Mouse (Mus musculus) hindbrain, embryonic 14.5 days (tissue): Measurements from ENCODE around the gene Ctnna3. TPM values are rescaled to one million over a fixed set of nuclear protein-coding genes. Genes with fewer than 3 reads are reported as not detected.
"Not testable (repeated sequence)": the region's sequence is repeated elsewhere in the genome, so short reads cannot be mapped to it uniquely, and the experiment has no call there.

ENCODE experiments used
- ATAC-seq: fragments of 200-750 bp; cut with Nextera tagmentation; 2 replicates; pipeline ENCODE4 v1.8.0; 2017; ENCODE audit warnings: moderate number of reproducible peaks, mild to moderate bottlenecking, moderate TSS enrichment, moderate library complexity; ENCODE audit not compliant: low FRiP score
- DNase-seq: peaks from one replicate; pipeline ENCODE4 v3.0.0-alpha.2; 2015; ENCODE audit warnings: low spot score
- H3K27ac ChIP-seq: fragments of 300-500 bp; sonication (generic); 2 replicates; pipeline ENCODE4 v1.5.1; 2014; ENCODE audit warnings: mild to moderate bottlenecking, moderate library complexity
- H3K27me3 ChIP-seq: fragments of 300-500 bp; sonication (generic); 2 replicates; pipeline ENCODE4 v1.6.1; 2014; ENCODE audit warnings: mild to moderate bottlenecking, low read length, mixed read lengths; ENCODE audit not compliant: control insufficient read depth, insufficient read depth
- H3K36me3 ChIP-seq: fragments of 300-500 bp; sonication (generic); replicated peaks from 2 replicates; pipeline ENCODE4 v1.6.1; 2014; ENCODE audit not compliant: control insufficient read depth, insufficient read depth
- H3K4me1 ChIP-seq: fragments of 300-500 bp; sonication (generic); replicated peaks from 2 replicates; pipeline ENCODE4 v1.6.1; 2014; ENCODE audit warnings: antibody characterized with exemption, low read length, mixed read lengths; ENCODE audit not compliant: control insufficient read depth, insufficient read depth
- H3K4me2 ChIP-seq: fragments of 300-500 bp; sonication (generic); replicated peaks from 2 replicates; pipeline ENCODE4 v1.6.1; 2014; ENCODE audit warnings: mild to moderate bottlenecking, moderate library complexity
- H3K4me3 ChIP-seq: fragments of 300-500 bp; sonication (generic); replicated peaks from 2 replicates; pipeline ENCODE4 v1.5.1; 2014; ENCODE audit warnings: mild to moderate bottlenecking, low read length
- H3K9ac ChIP-seq: fragments of 300-500 bp; sonication (generic); 2 replicates; pipeline ENCODE4 v1.6.1; 2014
- H3K9me3 ChIP-seq: fragments of 300-500 bp; sonication (generic); 2 replicates; pipeline ENCODE4 v1.6.1; 2016; ENCODE audit warnings: low read length; ENCODE audit not compliant: control insufficient read depth
- WGBS: fragments of 180-500 bp; shearing (Covaris S2); extraction: QIAGEN DNeasy Blood & Tissue Kit; methylation state at CpG from one replicate; pipeline ENCODE4 v1.1.7; 2014; 5-methylcytosine and 5-hydroxymethylcytosine counted together
- polyA plus RNA-seq: library from polyadenylated mRNA; unstranded; fragments of >200 nt; fragmentation: Nextera tagmentation; extraction: Ambion mirVana; gene quantifications from 2 replicates; pipeline ENCODE4 v1.2.1, GENCODE M21; 2014

Gene Ctnna3
- polyA plus RNA-seq, 1 experiment from 2014 or later, result 4.1 TPM

DNA sequence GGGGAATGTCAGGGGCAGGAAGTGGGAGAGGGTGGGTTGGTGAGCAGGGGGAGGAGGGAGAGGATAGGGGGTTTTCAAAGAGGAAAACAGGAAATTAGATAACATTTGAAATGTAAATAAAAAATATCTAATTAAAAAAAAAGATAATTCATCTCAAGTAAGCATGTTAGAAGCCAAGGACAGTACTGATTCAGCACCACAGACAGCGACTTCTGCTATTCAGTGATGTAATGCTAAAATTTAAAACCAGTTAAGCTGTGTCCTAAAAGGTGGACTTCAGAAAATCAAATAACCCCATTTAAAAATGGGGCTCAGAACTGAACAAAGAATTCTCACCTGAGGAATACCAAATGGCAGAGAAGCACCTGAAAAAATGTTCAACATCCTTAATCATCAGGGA, 988.5 kb downstream of the Ctnna3 start:
- H3K9ac ChIP-seq, H3K27ac ChIP-seq, ATAC-seq, H3K4me1 ChIP-seq, H3K9me3 ChIP-seq, H3K27me3 ChIP-seq, H3K4me3 ChIP-seq, DNase-seq, H3K4me2 ChIP-seq, H3K36me3 ChIP-seq: not testable (repeated sequence)
- WGBS, result 22% methylated on average over 1 of the region's 1 CpGs

DNA sequence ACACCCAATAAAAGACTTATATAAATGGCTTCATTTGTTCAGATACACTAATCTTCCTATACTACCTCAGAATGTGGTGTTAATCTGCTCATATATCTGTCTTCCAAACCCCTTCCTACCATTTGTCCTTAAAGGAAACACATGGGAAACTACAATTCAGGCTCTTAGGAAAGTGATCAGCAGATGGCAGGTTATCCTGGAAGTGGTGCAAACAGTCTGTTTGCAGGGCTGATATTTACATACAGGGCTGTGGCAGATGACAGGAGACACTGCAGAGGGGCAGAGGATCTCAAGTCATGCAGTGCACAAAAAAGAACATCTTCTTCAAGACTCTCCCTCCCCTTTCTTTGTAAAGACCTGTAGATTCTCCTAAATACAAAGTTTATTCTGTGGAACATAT, 1008.8 kb downstream of the Ctnna3 start:
- Histone ChIP-seq H3K4me2 (no peak overlapping the region), H3K36me3 (no peaks in the 10 kb centered on the region), H3K4me1 (no peaks in the 10 kb centered on the region), H3K27ac (no peak overlapping the region), H3K9ac (no peak overlapping the region), H3K9me3 (no peaks in the 10 kb centered on the region), H3K4me3 (no peak overlapping the region), H3K27me3 (no peaks in the 10 kb centered on the region)
- ATAC-seq (no peak), DNase-seq (no peak)

GRCm38 (mm10) chr10:64448624-64449023, 1018.7 kb downstream of the Ctnna3 start:
- Histone ChIP-seq H3K9me3 (no peaks in the 10 kb centered on the region), H3K27me3 (no peaks in the 10 kb centered on the region), H3K4me1 (no peaks in the 10 kb centered on the region), H3K36me3 (no peaks in the 10 kb centered on the region), H3K4me3 (no peak overlapping the region), H3K4me2 (no peak overlapping the region), H3K9ac (no peak overlapping the region), H3K27ac (no peak overlapping the region)
- 87% methylated on average over 2 of the region's 2 CpGs for WGBS
- ATAC-seq (no peak), DNase-seq (no peak)

GRCm38 (mm10) chr10:64483281-64483680, 1053.4 kb downstream of the Ctnna3 start:
- H3K4me2 ChIP-seq, result no peak overlapping the region
- ATAC-seq, result no peak
- no peaks in the 10 kb centered on the region for H3K27me3 ChIP-seq
- H3K9ac ChIP-seq, result no peak overlapping the region
- WGBS, result 85% methylated on average over 5 of the region's 5 CpGs
- H3K27ac ChIP-seq, result no peak overlapping the region
- no peaks in the 10 kb centered on the region for H3K4me1 ChIP-seq
- no peak for DNase-seq
- H3K9me3 ChIP-seq, result no peaks in the 10 kb centered on the region
- no peak overlapping the region for H3K4me3 ChIP-seq
- no peaks in the 10 kb centered on the region for H3K36me3 ChIP-seq

- no peak for ATAC-seq
- no peak overlapping the region for H3K9ac ChIP-seq
- H3K27me3 ChIP-seq, result no peaks in the 10 kb centered on the region
- H3K9me3 ChIP-seq, result no peaks in the 10 kb centered on the region
- H3K36me3 ChIP-seq, result no peaks in the 10 kb centered on the region
- H3K4me3 ChIP-seq, result no peak overlapping the region
- DNase-seq, result no peak
- H3K27ac ChIP-seq, result no peak overlapping the region
- no peaks in the 10 kb centered on the region for H3K4me1 ChIP-seq
- H3K4me2 ChIP-seq, result no peak overlapping the region
Measured at GRCm38 (mm10) chr10:64489471-64489870, 1059.6 kb downstream of the Ctnna3 start.

DNA sequence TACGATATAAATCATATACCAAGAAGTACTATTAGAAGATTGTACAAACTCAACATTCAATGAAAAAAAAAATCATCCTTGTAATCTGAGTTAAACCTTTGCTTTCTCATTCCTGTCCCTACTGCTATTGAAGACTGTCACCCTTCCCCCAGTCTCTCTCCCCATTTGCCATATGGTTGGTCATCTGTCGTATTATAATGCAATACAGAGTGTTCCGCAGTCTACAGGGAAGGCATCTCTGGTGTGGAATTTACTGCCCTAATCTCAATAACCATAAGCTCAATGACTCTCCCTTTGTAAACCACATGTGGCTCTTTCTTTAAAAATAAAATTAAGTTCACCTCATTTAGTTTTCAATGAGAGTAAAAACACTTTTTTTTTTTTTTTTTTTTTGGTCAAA, 1113.7 kb downstream of the Ctnna3 start:
- 57% methylated on average over 3 of the region's 3 CpGs for WGBS
- ATAC-seq (no peak), DNase-seq (no peak)
- no peaks in the 10 kb centered on the region for H3K27me3 ChIP-seq
- no peak overlapping the region for H3K9ac ChIP-seq
- H3K4me3 ChIP-seq, result no peak overlapping the region
- H3K36me3 ChIP-seq, result no peaks in the 10 kb centered on the region
- no peaks in the 10 kb centered on the region for H3K4me1 ChIP-seq
- no peak overlapping the region for H3K27ac ChIP-seq
- H3K9me3 ChIP-seq, result no peaks in the 10 kb centered on the region
- H3K4me2 ChIP-seq, result no peak overlapping the region

DNA sequence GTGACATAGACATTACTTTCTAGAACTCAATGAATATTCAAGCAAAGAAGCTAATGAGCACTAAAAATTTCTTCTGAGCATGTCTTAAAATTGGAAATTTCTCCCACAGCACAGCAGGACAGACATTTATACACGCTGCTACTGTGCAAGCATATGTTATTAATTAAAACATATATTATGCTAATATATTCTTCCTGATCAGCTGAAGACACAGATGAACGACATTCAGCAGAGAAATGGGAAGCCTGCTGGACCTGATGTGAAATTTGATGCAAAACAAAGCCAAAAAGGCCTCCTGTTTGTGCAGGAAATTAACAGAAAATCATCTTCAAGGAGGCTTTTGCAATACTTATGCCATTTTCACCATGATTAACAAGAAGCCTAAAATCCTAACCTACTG, 1114.5 kb downstream of the Ctnna3 start:
- ATAC-seq, result no peak
- Histone ChIP-seq H3K4me1 (no peaks in the 10 kb centered on the region), H3K27ac (no peak overlapping the region), H3K27me3 (no peaks in the 10 kb centered on the region), H3K9ac (no peak overlapping the region), H3K4me2 (no peak overlapping the region), H3K9me3 (no peaks in the 10 kb centered on the region), H3K36me3 (no peaks in the 10 kb centered on the region), H3K4me3 (no peak overlapping the region)
- no peak for DNase-seq
- WGBS, result 15% methylated on average over 2 of the region's 2 CpGs

DNA sequence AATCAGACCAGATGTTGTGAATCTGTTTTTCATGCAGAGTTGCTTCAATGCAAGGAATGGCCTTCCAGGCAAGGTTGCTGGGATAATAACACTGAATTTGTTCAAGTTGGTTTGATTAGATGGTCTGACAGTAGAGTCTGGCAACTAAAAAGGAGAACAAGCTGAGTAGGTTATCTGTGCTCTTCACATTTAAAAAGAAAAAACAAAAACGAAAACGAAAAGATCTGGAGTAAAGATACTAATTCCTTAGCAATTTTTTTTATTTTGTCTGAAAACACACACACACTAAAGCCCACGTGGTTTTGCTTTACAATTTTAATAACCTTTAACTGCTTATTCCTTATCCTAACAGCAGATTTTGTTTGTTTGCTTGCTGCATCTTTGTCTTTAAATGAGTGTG, 1141.4 kb downstream of the Ctnna3 start:
- ATAC-seq, result no peak
- no peaks in the 10 kb centered on the region for H3K9me3 ChIP-seq
- no peaks in the 10 kb centered on the region for H3K4me1 ChIP-seq
- no peak for DNase-seq
- 88% methylated on average over 3 of the region's 3 CpGs for WGBS
- H3K4me2 ChIP-seq, result no peak overlapping the region
- no peak overlapping the region for H3K27ac ChIP-seq
- no peaks in the 10 kb centered on the region for H3K36me3 ChIP-seq
- no peak overlapping the region for H3K4me3 ChIP-seq
- no peaks in the 10 kb centered on the region for H3K27me3 ChIP-seq
- no peak overlapping the region for H3K9ac ChIP-seq

- H3K4me3 ChIP-seq, result no peak overlapping the region
- DNase-seq, result no peak
- WGBS, result 77% methylated on average over 2 of the region's 2 CpGs
- H3K4me1 ChIP-seq, result no peaks in the 10 kb centered on the region
- no peaks in the 10 kb centered on the region for H3K36me3 ChIP-seq
- no peak for ATAC-seq
- no peaks in the 10 kb centered on the region for H3K9me3 ChIP-seq
- H3K9ac ChIP-seq, result no peak overlapping the region
- H3K27me3 ChIP-seq, result no peaks in the 10 kb centered on the region
- H3K4me2 ChIP-seq, result no peak overlapping the region
- H3K27ac ChIP-seq, result no peak overlapping the region
Measured at GRCm38 (mm10) chr10:64588116-64588515, 1158.2 kb downstream of the Ctnna3 start.

GRCm38 (mm10) chr10:64636760-64637159, 1206.9 kb downstream of the Ctnna3 start:
- no peaks in the 10 kb centered on the region for H3K4me1 ChIP-seq
- H3K9me3 ChIP-seq, result no peaks in the 10 kb centered on the region
- DNase-seq (no peak), ATAC-seq (no peak)
- no peak overlapping the region for H3K4me2 ChIP-seq
- 35% methylated on average over 5 of the region's 5 CpGs for WGBS
- H3K36me3 ChIP-seq, result no peaks in the 10 kb centered on the region
- H3K4me3 ChIP-seq, result no peak overlapping the region
- H3K27ac ChIP-seq, result no peak overlapping the region
- H3K9ac ChIP-seq, result no peak overlapping the region
- H3K27me3 ChIP-seq, result no peaks in the 10 kb centered on the region
